Mouse (Mus musculus) kidney, postnatal 14 days (tissue): ENCODE measurements around the gene Zdhhc18.
"Not testable (repeated sequence)": the region's sequence is repeated elsewhere in the genome, so short reads cannot be mapped to it uniquely, and the experiment has no call there.

ENCODE experiments used
- DNase-seq: peaks from one replicate; pipeline ENCODE4 v3.0.0; 2022; ENCODE audit warnings: mixed read lengths

The Zdhhc18 gene

GRCm38 (mm10) chr4:133662421-133662820 lies 12.5 kb upstream of the Zdhhc18 start:
- DNase-seq: no peak

DNA sequence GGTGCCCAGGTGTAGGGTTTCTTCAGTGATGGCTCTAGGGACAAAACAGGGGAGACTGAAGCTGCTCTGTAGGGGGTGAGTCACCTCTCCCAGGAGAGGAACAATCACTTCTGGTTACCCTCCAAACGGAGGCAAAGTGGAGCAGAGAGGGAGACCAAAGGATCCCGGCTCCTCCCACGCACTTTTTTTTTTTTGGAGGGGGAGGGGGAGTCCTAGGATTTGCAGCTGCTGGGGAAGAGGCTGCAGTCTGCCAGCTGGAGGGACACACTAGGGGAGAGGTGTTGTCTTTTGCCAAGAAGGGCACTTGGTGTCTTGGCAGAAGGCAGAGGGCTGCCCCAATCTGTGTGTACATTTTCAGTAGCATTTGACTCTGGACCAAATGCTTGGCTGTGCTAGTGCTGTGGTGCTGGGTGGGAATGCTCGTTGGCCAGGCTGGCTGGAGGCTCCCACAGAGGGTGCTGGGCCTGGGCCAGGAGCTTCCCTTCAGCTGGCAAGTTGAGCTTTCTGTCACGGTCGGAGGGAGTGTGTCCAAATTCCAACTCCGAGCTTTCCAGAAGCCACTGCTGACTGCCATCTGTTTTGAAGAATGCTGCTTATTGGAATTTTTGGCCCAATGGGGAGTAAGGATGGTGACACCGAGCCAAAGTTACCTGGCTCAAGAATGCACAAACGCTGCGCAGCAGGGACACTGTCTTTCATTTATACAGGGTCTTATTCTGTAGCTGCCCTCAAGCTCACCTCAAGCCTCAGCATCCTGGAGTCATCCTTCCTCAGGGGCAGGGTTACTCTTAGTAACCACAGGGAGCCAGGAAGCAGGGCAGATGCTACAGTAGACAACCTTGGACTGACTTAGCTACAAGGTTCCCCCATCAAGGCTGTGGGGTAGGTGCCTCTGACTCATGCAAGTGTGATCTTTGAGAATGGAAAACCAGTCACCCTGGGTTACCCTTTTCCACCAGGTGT lies 10.5 kb upstream of the Zdhhc18 start:
- peak; percentile 94 for DNase-seq

DNA sequence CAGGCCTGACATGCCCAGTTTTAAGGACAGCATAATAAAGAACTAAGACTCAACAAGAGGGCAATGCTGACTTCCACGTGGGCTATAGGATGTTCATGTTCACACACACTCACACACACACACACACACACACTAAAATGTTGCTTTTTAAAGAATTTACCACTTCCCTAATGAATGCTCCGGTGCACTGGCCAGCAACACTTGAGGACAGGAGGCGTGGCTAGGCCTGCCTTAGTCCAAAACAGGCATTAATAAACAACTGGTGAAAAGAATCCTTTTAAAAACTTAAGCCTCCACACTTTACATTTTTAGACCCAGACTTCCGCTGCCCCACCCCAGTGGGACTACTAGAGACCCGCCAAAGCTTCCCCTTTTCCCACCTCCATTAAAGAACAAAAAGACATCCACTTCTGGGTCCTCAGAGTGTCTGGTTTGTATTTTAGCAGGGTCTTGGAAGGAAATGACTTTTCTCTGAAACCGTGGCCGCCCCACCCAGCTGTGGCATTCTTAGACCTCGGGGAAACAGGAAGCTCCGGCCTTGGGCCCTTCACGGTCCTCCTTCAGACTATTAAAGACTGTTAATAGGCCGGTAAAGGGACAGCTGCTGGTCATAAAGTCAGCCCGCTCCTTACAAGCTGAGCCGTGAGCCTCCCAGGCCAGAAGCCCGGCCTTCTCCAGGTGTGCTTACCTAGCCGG lies 9.7 kb upstream of the Zdhhc18 start:
- DNase-seq: peak; percentile 83

DNA sequence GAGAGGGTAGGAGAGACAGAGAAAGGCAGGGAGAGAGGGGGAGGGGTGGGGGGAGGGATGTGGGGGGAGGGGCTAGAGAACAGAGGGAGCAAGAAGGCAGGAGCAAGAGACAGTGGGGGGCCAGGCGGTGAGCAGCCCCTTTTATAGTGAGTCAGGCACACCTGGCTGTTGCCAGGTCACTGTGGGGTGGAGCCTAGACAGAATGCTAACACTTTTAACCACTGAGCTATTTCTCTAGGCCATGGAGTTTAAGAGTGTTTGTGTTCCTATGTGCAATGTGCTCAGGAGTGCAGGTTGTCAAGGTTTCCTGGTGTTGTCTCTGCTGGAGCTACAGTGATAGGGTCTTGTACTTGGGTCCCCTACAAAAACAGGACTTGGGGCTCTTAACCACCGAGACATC lies 8.8 kb upstream of the Zdhhc18 start:
- DNase-seq: no peak

- DNase-seq: no peak
Measured at GRCm38 (mm10) chr4:133657829-133658458, 8.0 kb upstream of the Zdhhc18 start.

- DNase-seq: peak; percentile 29
Measured at GRCm38 (mm10) chr4:133656997-133657396, 7.0 kb upstream of the Zdhhc18 start.

GRCm38 (mm10) chr4:133656294-133656693 lies 6.3 kb upstream of the Zdhhc18 start:
- peak; percentile 71 for DNase-seq

GRCm38 (mm10) chr4:133654070-133654469 lies 4.1 kb upstream of the Zdhhc18 start:
- not testable (repeated sequence) for DNase-seq

DNA sequence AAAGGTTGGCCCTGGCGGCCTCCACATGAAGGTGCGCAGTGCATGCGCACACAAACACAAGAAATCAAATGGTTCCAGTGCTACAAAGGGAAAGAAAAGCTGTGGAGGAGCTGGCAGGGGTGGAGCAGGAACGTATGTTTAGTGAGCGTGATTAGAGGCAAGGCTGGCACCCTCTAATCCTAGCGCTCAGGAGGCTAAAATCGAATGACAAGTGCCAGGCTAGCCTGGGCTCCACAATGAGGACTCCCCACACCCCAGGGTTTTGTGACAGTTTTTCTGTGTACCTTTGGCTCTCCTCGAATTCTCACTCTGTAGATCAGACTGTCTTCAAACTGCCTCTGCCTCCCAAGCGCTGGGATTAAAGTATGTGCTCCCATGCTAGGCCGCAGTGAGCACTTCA lies 2.8 kb upstream of the Zdhhc18 start:
- no peak for DNase-seq

- DNase-seq: no peak
Measured at GRCm38 (mm10) chr4:133651986-133652385, 2.0 kb upstream of the Zdhhc18 start.

GRCm38 (mm10) chr4:133651445-133651844 lies 1.5 kb upstream of the Zdhhc18 start:
- peak; percentile 21 for DNase-seq

GRCm38 (mm10) chr4:133649464-133649863 lies 490 bp downstream of the Zdhhc18 start:
- not testable (repeated sequence) for DNase-seq

DNA sequence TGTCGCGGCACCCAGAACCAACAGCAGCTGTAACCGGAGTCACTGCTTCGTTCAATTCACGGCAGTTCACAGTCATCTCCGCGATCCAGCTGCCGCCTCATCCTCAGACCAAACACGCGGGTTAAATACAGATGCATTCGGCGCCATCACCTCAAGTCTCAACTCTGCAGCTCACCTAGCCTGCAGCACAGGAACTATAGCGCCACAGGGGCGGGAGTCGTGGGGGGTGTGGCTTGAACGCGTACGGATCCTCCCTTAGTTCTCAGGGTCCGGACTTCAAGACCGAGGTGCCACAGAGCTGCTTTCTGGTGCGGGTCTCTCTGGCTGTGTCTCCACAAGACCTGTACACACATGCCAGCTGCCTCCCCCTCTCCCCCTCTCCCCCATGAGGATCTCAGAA lies 4.3 kb downstream of the Zdhhc18 start:
- DNase-seq: no peak

- DNase-seq: no peak
Measured at GRCm38 (mm10) chr4:133645195-133645594, 4.8 kb downstream of the Zdhhc18 start.

- no peak for DNase-seq
Measured at GRCm38 (mm10) chr4:133634043-133634410, 15.9 kb downstream of the Zdhhc18 start.

GRCm38 (mm10) chr4:133633332-133634042 lies 16.5 kb downstream of the Zdhhc18 start:
- peak; percentile 93 for DNase-seq

- DNase-seq: no peak
Measured at GRCm38 (mm10) chr4:133632483-133633327, 17.2 kb downstream of the Zdhhc18 start.

GRCm38 (mm10) chr4:133631769-133632411 lies 18.1 kb downstream of the Zdhhc18 start:
- DNase-seq: peak; percentile 37

GRCm38 (mm10) chr4:133631071-133631768 lies 18.7 kb downstream of the Zdhhc18 start:
- DNase-seq: peak; percentile 38

DNA sequence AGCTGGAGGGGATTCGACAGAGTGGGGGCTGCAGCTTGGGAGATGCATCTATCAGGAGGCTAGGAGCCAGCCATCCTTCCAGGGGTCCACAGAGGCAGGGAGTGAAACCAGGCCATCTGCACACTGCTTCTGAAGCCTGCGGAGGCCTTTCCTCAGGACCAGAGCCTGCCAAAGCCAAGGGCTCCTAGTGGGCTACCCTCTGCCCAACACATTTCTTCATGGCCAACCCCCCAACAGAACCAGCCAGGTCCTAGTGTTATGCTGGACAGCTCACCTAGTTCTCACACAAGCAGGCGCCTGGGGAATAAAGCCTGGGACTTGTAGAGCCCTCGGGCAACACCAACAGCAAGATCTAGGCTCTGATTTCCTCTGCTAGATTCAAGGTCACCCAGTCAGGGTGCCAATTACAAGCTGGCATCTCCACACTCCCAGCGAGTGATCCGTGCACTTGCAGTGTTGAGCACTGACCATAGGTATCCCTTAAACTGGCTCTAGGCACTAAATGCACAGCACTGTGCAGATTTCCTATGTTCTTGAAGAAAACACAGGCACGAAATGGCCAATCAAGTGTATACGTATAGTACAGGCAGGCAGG lies 19.5 kb downstream of the Zdhhc18 start:
- DNase-seq: no peak
